In genomic region chr2:24664678-24665257, GRCm38 (mm10) we compare ENCODE assay signal across 10 mouse cellular contexts.
DNase-seq lines count a peak whose midpoint lies in the region; ATAC-seq lines count a peak whose summit lies in the region.
"Had no signal": no experiment of that assay in that cellular context is flagged by ENCODE, and none has a peak within 500 bp of the region (broad histone marks: within the 10 kb centered on the region; RNA-seq: fewer than 3 reads in every experiment).

No protein-coding gene starts in this region.

- peak; percentile 9 for DNase-seq in heart, adult 11 months
- no peak for DNase-seq in heart, adult 18-20 months
- peak; percentile 48 for DNase-seq in ZHBTc4 (ENCODE audit: low read depth, low spot score)
- DNase-seq in cerebellum, adult 8-10 months = no peak
- DNase-seq: B cell, adult 2 months had no signal

- H3K27ac ChIP-seq in forebrain, embryonic 16.5 days (ENCODE audit: low read length) = peak overlapping the region; percentile 65
- 0 out of 2 replicates have a peak overlapping the region, but pooled peaks have one; percentile 20 for H3K27ac ChIP-seq in midbrain, embryonic 13.5 days

- no peaks in the 10 kb centered on the region for H3K27me3 ChIP-seq in forebrain, embryonic 16.5 days (replicated peaks; ENCODE audit: control insufficient read depth, insufficient read depth, low read length)
- H3K27me3 ChIP-seq in midbrain, embryonic 13.5 days = no peaks in the 10 kb centered on the region

- H3K4me3 ChIP-seq in forebrain, embryonic 16.5 days (replicated peaks; ENCODE audit: low read length) = no peak overlapping the region
- no peak overlapping the region for H3K4me3 ChIP-seq in midbrain, embryonic 13.5 days (replicated peaks)

- H3K4me1 ChIP-seq in forebrain, embryonic 16.5 days (replicated peaks; ENCODE audit: control insufficient read depth, insufficient read depth, low read length) = peaks cover 11% of the 10 kb centered on the region
- H3K4me1 ChIP-seq in midbrain, embryonic 13.5 days (replicated peaks) = peaks cover 15% of the 10 kb centered on the region

- 8% methylated on average over 9 of the region's 9 CpGs for WGBS in forebrain, embryonic 16.5 days
- 11% methylated on average over 9 of the region's 9 CpGs for WGBS in midbrain, embryonic 13.5 days

- peak overlapping the region; percentile 28 for H3K4me2 ChIP-seq in forebrain, embryonic 16.5 days (ENCODE audit: low read length)
- H3K4me2 ChIP-seq in midbrain, embryonic 13.5 days (replicated peaks) = peak overlapping the region; percentile 22; the same call in 1 of the 2 replicates

- ATAC-seq in forebrain, embryonic 16.5 days = peak; percentile 85
- peak; percentile 79 for ATAC-seq in midbrain, embryonic 13.5 days
- ATAC-seq in frontal cortex, adult (ENCODE audit: low TSS enrichment) = no peak
- no peak for ATAC-seq in granulocyte monocyte progenitor cell, adult 5-6 weeks (replicated peaks; ENCODE audit: poor library complexity, severe bottlenecking)
- ATAC-seq: activated CD4-positive, CD25-positive, alpha-beta regulatory T cell, adult 4 months had no signal

- no peak overlapping the region for H3K9ac ChIP-seq in forebrain, embryonic 16.5 days (replicated peaks; ENCODE audit: low read depth, low read length)
- H3K9ac ChIP-seq in midbrain, embryonic 13.5 days (replicated peaks) = no peak overlapping the region

- no peaks in the 10 kb centered on the region for H3K36me3 ChIP-seq in forebrain, embryonic 16.5 days (ENCODE audit: control insufficient read depth, insufficient read depth)
- H3K36me3 ChIP-seq in midbrain, embryonic 13.5 days = peaks cover 4% of the 10 kb centered on the region

- no peaks in the 10 kb centered on the region for H3K9me3 ChIP-seq in forebrain, embryonic 16.5 days (ENCODE audit: control insufficient read depth, low read length)
- H3K9me3 ChIP-seq in midbrain, embryonic 13.5 days = no peaks in the 10 kb centered on the region

Comparison
In these comparisons a context has a peak if more than half of its experiments do, and no peak if none do; other contexts are left out.
1. DNase-seq: peak in heart, adult 11 months (single experiment) and ZHBTc4 (single experiment); none in heart, adult 18-20 months (0 of 2) and cerebellum, adult 8-10 months (single experiment).
2. ATAC-seq: peak in forebrain, embryonic 16.5 days (single experiment) and midbrain, embryonic 13.5 days (single experiment); none in frontal cortex, adult (single experiment) and granulocyte monocyte progenitor cell, adult 5-6 weeks (single experiment).